ENCODE assay signal across 11 mouse cellular contexts in genomic region chr16:38985411-38985810, GRCm38 (mm10).
DNase-seq lines count a peak whose midpoint lies in the region; ATAC-seq lines count a peak whose summit lies in the region.
"Had no signal": no experiment of that assay in that cellular context is flagged by ENCODE, and none has a peak within 500 bp of the region (broad histone marks: within the 10 kb centered on the region; RNA-seq: fewer than 3 reads in every experiment).

No protein-coding gene starts in this region.

- no peaks in the 10 kb centered on the region for H3K36me3 ChIP-seq in kidney, embryonic 14.5 days (ENCODE audit: control insufficient read depth, insufficient read depth, low read length)
- H3K36me3 ChIP-seq: embryonic facial prominence, embryonic 13.5 days had no signal

- DNase-seq in kidney, adult 11 months, result peak; percentile 66
- DNase-seq in right cerebral cortex, postnatal 4 days, result peak; percentile 21
- no peak for DNase-seq in right cerebral cortex, postnatal 25 days
- peak; percentile 75 to 87 for DNase-seq in kidney, postnatal 25 days
- DNase-seq in testis, postnatal 14 days (ENCODE audit: low spot score), result peak; percentile 40
- no peak for DNase-seq in thymus, postnatal 10 days (ENCODE audit: low spot score in 2 of 2)
- DNase-seq: gastrocnemius, postnatal 25 days; thymus, postnatal 4 days had no signal

- no peak overlapping the region for H3K4me2 ChIP-seq in kidney, embryonic 14.5 days (replicated peaks; ENCODE audit: low read depth, low read length)
- H3K4me2 ChIP-seq: embryonic facial prominence, embryonic 13.5 days had no signal

- WGBS in kidney, embryonic 14.5 days, result 47% methylated on average over 3 of the region's 3 CpGs

- no peaks in the 10 kb centered on the region for H3K27me3 ChIP-seq in kidney, embryonic 14.5 days (ENCODE audit: control insufficient read depth, insufficient read depth, low read length)
- H3K27me3 ChIP-seq: embryonic facial prominence, embryonic 13.5 days had no signal

- H3K4me3 ChIP-seq in kidney, embryonic 14.5 days (ENCODE audit: low read length), result no peak overlapping the region
- H3K4me3 ChIP-seq: embryonic facial prominence, embryonic 13.5 days had no signal

- H3K4me1 ChIP-seq in kidney, embryonic 14.5 days (ENCODE audit: control insufficient read depth, insufficient read depth, low read length), result peaks cover 3% of the 10 kb centered on the region

- no peak overlapping the region for H3K9ac ChIP-seq in kidney, embryonic 14.5 days (ENCODE audit: low read depth, low read length)
- H3K9ac ChIP-seq: embryonic facial prominence, embryonic 13.5 days had no signal

- no peaks in the 10 kb centered on the region for H3K9me3 ChIP-seq in kidney, embryonic 14.5 days (ENCODE audit: control insufficient read depth, low read length)
- H3K9me3 ChIP-seq: embryonic facial prominence, embryonic 13.5 days had no signal

- ATAC-seq in kidney, embryonic 14.5 days (ENCODE audit: low FRiP score, low TSS enrichment), result no peak
- no peak for ATAC-seq in activated CD4-positive, CD25-positive, alpha-beta regulatory T cell, adult 4 months

- H3K27ac ChIP-seq in kidney, embryonic 14.5 days (ENCODE audit: low read depth, low read length), result no peak overlapping the region
- H3K27ac ChIP-seq: embryonic facial prominence, embryonic 13.5 days had no signal

Comparison
In these comparisons a context has a peak if more than half of its experiments do, and no peak if none do; other contexts are left out.
1. DNase-seq: peak in kidney, adult 11 months (single experiment), right cerebral cortex, postnatal 4 days (single experiment), kidney, postnatal 25 days (2 of 2) and testis, postnatal 14 days (single experiment); none in right cerebral cortex, postnatal 25 days (single experiment) and thymus, postnatal 10 days (0 of 2).